In the genomic region with DNA sequence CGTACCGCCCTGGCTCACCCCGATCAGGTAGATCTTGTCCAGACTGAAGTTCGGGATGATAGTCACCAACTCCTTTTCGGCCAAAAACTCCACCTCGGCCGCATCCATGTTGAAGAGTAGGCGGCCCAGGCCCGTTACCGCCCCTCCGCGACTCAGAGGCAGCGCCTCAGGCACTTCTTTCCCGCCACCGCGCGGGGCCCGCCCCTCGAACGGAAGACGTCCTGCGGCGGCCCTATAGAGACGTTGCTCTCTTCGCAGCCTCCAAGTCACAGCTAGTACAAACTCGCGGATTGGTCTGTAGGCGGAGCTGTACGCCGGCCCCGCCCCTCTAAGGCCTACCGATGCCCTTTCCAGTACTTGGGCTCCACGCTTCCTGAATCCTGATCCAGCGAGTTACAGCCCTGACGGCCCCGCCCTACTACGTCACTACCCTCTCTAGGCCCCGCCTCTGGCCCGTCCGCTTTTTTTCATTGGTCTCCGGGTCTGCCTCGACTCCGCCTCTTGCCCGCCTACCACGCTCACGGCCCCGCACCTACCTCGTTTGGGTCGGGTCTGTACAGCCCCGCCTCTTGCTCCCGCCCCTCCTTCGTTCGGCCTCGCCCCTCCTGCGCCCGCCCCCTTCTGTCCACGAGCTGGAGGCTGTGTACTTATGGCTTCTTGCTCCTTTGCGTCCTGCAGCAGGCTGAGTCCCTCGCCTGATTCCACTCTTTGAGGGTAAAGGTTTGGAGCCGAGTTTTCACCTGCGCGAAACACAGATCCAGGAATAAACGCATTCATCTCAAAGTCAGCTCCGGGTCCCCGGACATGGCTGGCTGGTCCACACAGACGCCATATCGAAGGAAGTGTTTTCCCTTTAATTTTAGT, we compare ENCODE assay signal across 8 mouse cellular contexts. TPM values are rescaled to one million over a fixed set of nuclear protein-coding genes. Genes with fewer than 3 reads are reported as not detected.
DNase-seq lines count a peak whose midpoint lies in the region; ATAC-seq and TF ChIP-seq lines count a peak whose summit lies in the region.

A gene (minus strand): TSS at position 397 of the 864 bp plus-strand sequence.

- H3K4me3 ChIP-seq in embryonic facial prominence, embryonic 14.5 days (ENCODE audit: low read depth, low read length) = peak within 1 kb of the TSS; percentile 73
- peak within 1 kb of the TSS; percentile 52 for H3K4me3 ChIP-seq in heart, adult 2 months
- H3K4me3 ChIP-seq in limb, embryonic 13.5 days = peak within 1 kb of the TSS; percentile 77
- H3K4me3 ChIP-seq in midbrain, embryonic 16.5 days (ENCODE audit: low read depth, low read length) = peak within 1 kb of the TSS; percentile 57

- TF ChIP-seq POLR2A in heart, adult 2 months (IDR thresholded peaks at IDR 0.05; ENCODE audit: insufficient read depth, low read depth, low read length) = peak; percentile 82

- peak within 1 kb of the TSS; percentile 39; the same call in 1 of the 2 replicates for H3K27ac ChIP-seq in embryonic facial prominence, embryonic 14.5 days (replicated peaks; ENCODE audit: low read depth, low read length)
- H3K27ac ChIP-seq in heart, adult 2 months = peak within 1 kb of the TSS; percentile 66
- H3K27ac ChIP-seq in limb, embryonic 13.5 days = peak within 1 kb of the TSS; percentile 73; the same call in 1 of the 2 replicates
- peak within 1 kb of the TSS; percentile 10; the same call in 1 of the 2 replicates for H3K27ac ChIP-seq in midbrain, embryonic 16.5 days (ENCODE audit: low read length)

- H3K9ac ChIP-seq in embryonic facial prominence, embryonic 14.5 days (ENCODE audit: low read depth, low read length) = peak within 1 kb of the TSS; percentile 82
- peak within 1 kb of the TSS; percentile 55 for H3K9ac ChIP-seq in heart, adult 2 months (ENCODE audit: low read depth, low read length)
- peak within 1 kb of the TSS; percentile 84 for H3K9ac ChIP-seq in limb, embryonic 13.5 days
- H3K9ac ChIP-seq in midbrain, embryonic 16.5 days (ENCODE audit: low read depth, low read length) = peak within 1 kb of the TSS; percentile 59

- no peak; the same call in 1 of the 2 replicates for TF ChIP-seq EP300 in heart, adult 2 months (IDR thresholded peaks at IDR 0.05; ENCODE audit: insufficient read depth, low read depth, low read length)

- ATAC-seq in embryonic facial prominence, embryonic 14.5 days (ENCODE audit: low read depth) = peak; percentile 99
- peak; percentile 99 for ATAC-seq in limb, embryonic 13.5 days (ENCODE audit: low FRiP score, low read depth)
- ATAC-seq in midbrain, embryonic 16.5 days = peak; percentile 98

- intact Hi-C loops in heart, adult 2 months (cut with DNase I) = no loop called here

- under 1% methylated on average over 64 of the region's 67 CpGs for WGBS in embryonic facial prominence, embryonic 14.5 days
- WGBS in heart, adult 2 months = under 1% methylated on average over 67 of the region's 67 CpGs
- under 1% methylated on average over 67 of the region's 67 CpGs for WGBS in limb, embryonic 13.5 days
- under 1% methylated on average over 66 of the region's 67 CpGs for WGBS in midbrain, embryonic 16.5 days

- H3K4me2 ChIP-seq in embryonic facial prominence, embryonic 14.5 days (ENCODE audit: low read depth, low read length) = peak within 1 kb of the TSS; percentile 88
- peak within 1 kb of the TSS; percentile 88 for H3K4me2 ChIP-seq in limb, embryonic 13.5 days (replicated peaks)
- H3K4me2 ChIP-seq in midbrain, embryonic 16.5 days (ENCODE audit: low read length) = peak within 1 kb of the TSS; percentile 99

- peak; percentile 98 for DNase-seq in 3T3-L1 (ENCODE audit: low read depth, low spot score)
- DNase-seq in adrenal gland, postnatal 4 days (ENCODE audit: low spot score in 2 of 2) = peak; percentile 92 to 96
- peak; percentile 100 for DNase-seq in embryonic facial prominence, embryonic 14.5 days (ENCODE audit: low spot score)
- peak; percentile 98 to 100 for DNase-seq in heart, adult 2 months
- DNase-seq in kidney, adult 8-10 months = peak; percentile 100
- DNase-seq in spleen, postnatal 10 days (ENCODE audit: low spot score in 2 of 2) = peak; percentile 97 to 98

- H3K27me3 ChIP-seq in embryonic facial prominence, embryonic 14.5 days (replicated peaks; ENCODE audit: control insufficient read depth, insufficient read depth, low read length) = no peaks in the 10 kb centered on the region
- H3K27me3 ChIP-seq in heart, adult 2 months (ENCODE audit: control insufficient read depth, insufficient read depth, low read length) = no peaks in the 10 kb centered on the region
- no peaks in the 10 kb centered on the region for H3K27me3 ChIP-seq in limb, embryonic 13.5 days
- no peaks in the 10 kb centered on the region for H3K27me3 ChIP-seq in midbrain, embryonic 16.5 days (ENCODE audit: control insufficient read depth, insufficient read depth, low read depth, low read length)

- H3K9me3 ChIP-seq in embryonic facial prominence, embryonic 14.5 days (ENCODE audit: control insufficient read depth, low read length) = no peaks in the 10 kb centered on the region
- no peaks in the 10 kb centered on the region for H3K9me3 ChIP-seq in limb, embryonic 13.5 days
- no peaks in the 10 kb centered on the region for H3K9me3 ChIP-seq in midbrain, embryonic 16.5 days (replicated peaks; ENCODE audit: control insufficient read depth, low read length, poor library complexity, severe bottlenecking)

- no peaks in the 10 kb centered on the region for H3K79me2 ChIP-seq in heart, adult 2 months (replicated peaks; ENCODE audit: control insufficient read depth, insufficient read depth, low read length)

- TF ChIP-seq CTCF in heart, adult 2 months (IDR thresholded peaks at IDR 0.05) = peak; percentile 9; the same call in 1 of the 2 replicates

- H3K36me3 ChIP-seq in embryonic facial prominence, embryonic 14.5 days (ENCODE audit: control insufficient read depth, insufficient read depth, low read length) = peaks cover 18% of the 10 kb centered on the region
- no peaks in the 10 kb centered on the region for H3K36me3 ChIP-seq in heart, adult 2 months (ENCODE audit: control insufficient read depth, insufficient read depth, low read length)
- H3K36me3 ChIP-seq in limb, embryonic 13.5 days = peaks cover 25% of the 10 kb centered on the region
- H3K36me3 ChIP-seq in midbrain, embryonic 16.5 days (ENCODE audit: control insufficient read depth, insufficient read depth, low read length) = no peaks in the 10 kb centered on the region

- peaks cover 5% of the 10 kb centered on the region; the same call in 1 of the 2 replicates for H3K4me1 ChIP-seq in embryonic facial prominence, embryonic 14.5 days (ENCODE audit: control insufficient read depth, insufficient read depth, low read length)
- H3K4me1 ChIP-seq in heart, adult 2 months (ENCODE audit: control insufficient read depth, insufficient read depth, low read length) = peaks cover 2% of the 10 kb centered on the region; the same call in 1 of the 2 replicates
- H3K4me1 ChIP-seq in limb, embryonic 13.5 days = peaks cover 22% of the 10 kb centered on the region
- H3K4me1 ChIP-seq in midbrain, embryonic 16.5 days (ENCODE audit: control insufficient read depth, insufficient read depth, low read length) = peaks cover 6% of the 10 kb centered on the region

RNA-seq across cellular contexts. Expression of the gene that starts here (rescaled TPM):
- 10 to 100 TPM; 36.6 to 39.3 TPM for total RNA-seq in adrenal gland, postnatal 4 days (2021)
- 82.7 and 94.0 TPM in 2 replicates for polyA plus RNA-seq in embryonic facial prominence, embryonic 14.5 days (2014; fragmentation: Nextera tagmentation; extraction: Ambion mirVana)
- total RNA-seq in heart, adult 2 months (2021) = 1 to 10 TPM; 1.1 to 1.5 TPM
- 1.3 and 1.4 TPM in 2 replicates for polyA plus RNA-seq in heart, adult 2 months (2012; rRNA removed)
- 104 and 108 TPM in 2 replicates for polyA plus RNA-seq in limb, embryonic 13.5 days (2015; fragmentation: Nextera tagmentation; extraction: Ambion mirVana)
- 10.7 and 13.3 TPM in 2 replicates for polyA plus RNA-seq in midbrain, embryonic 16.5 days (2015; fragmentation: Nextera tagmentation; extraction: Ambion mirVana)

Comparison
In these comparisons a context has a peak if more than half of its experiments do, and no peak if none do; other contexts are left out.
1. Peak in every context shown above with its lines: DNase-seq, ATAC-seq, H3K4me3 ChIP-seq and H3K27ac ChIP-seq.
2. RNA of the gene that starts here (total RNA-seq): 36.6 to 39.3 TPM in adrenal gland, postnatal 4 days; 1.1 to 1.5 TPM in heart, adult 2 months; every median in the first group is over 10 times any median in the second.
3. H3K27ac ChIP-seq: peak in every context shown above with its lines; median percentile 73 in limb, embryonic 13.5 days; 66 in heart, adult 2 months; 39 in embryonic facial prominence, embryonic 14.5 days; 10 in midbrain, embryonic 16.5 days.